Mouse (Mus musculus): Measurements from ENCODE around the gene Mycl. TPM values are rescaled to one million over a fixed set of nuclear protein-coding genes. Genes with fewer than 3 reads are reported as not detected.

Mycl gene
- polyA plus RNA-seq, 1 experiment, result 0.02 TPM

DNA sequence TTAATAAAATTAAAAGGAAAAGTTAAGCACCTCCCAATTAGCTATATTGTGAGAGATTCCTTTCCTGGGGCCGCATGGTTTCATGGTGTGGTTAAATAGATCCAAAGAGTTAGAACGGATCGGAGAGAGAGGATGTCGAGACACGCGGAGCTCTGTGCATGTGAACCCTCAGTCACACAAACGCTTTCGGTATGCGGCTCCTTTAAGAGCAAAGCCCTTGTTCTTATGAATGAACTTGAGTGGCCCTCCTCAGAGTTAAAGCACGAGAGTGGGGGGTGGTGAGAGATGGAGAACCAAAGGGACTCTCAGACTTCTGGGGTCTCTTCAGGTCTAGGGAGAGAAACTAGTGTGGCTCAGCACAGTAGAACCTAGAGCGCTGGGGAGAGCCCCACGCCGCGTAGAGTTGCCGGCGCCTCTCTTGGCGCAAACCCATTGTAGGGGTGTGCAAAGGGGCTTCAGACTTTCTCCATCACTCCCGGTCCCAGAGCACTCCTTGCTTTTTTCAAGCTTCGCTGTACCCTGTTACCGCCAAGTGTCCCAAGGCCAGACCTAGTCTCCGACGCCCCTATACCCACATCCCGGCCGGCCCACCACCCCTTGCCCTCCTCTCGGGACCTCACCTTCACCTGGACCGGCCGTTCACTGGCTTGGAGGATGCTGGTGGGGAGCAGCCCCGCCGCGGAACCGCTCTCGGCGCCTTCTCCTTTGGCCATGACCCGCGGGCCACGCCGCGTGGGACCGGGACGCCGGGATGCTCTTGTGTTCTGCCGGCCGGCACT is 34.9 kb upstream of the Mycl start:
- TF ChIP-seq GATA1 (IDR thresholded peaks at IDR 0.05; ENCODE audit: low read length) (no peak), TAL1 (IDR thresholded peaks at IDR 0.05; ENCODE audit: low read length) (no peak)
- Histone ChIP-seq H3K9me3 (ENCODE audit: control insufficient read depth, low read length) (no peaks in the 10 kb centered on the region; the same call in 1 of the 2 replicates), H3K4me3 (replicated peaks) (no peak overlapping the region), H3K36me3 (ENCODE audit: control insufficient read depth) (no peaks in the 10 kb centered on the region), H3K4me1 (ENCODE audit: control insufficient read depth) (peaks cover 13% of the 10 kb centered on the region), H3K27me3 (ENCODE audit: control insufficient read depth) (peaks cover 56% of the 10 kb centered on the region)

DNA sequence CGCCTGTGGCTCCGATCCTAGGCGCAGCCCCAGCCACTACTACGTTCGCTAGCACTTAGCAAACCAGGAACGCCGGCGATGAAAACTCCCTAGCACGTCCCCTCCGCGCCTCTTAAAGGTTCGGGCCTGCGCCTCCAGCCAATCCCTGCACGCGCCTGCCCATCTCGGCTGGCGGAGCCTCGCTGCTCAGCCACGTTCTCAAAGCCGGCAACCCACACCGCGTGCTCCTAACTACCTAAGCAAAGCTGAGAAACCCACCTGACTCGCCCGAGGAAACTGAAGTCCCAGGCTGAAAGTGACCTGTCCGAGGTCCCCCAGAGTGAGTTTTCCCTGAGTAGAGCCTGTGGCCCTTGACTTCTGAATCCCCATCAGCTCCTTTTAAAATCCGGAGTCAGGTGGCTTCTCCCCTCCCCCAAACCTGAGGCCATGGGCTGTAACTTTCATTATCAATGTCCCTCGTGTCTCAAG is 34.3 kb upstream of the Mycl start, which contains the start of gene Mfsd2a:
TSS of gene Mfsd2a (minus strand) at position 89 of the 468 bp plus-strand sequence.
- peaks cover 58% of the 10 kb centered on the region for H3K27me3 ChIP-seq (ENCODE audit: control insufficient read depth)
- no peaks in the 10 kb centered on the region; the same call in 1 of the 2 replicates for H3K9me3 ChIP-seq (ENCODE audit: control insufficient read depth, low read length)
- H3K4me3 ChIP-seq (replicated peaks), result no peak within 1 kb of the TSS
- peaks cover 6% of the 10 kb centered on the region; the same call in 1 of the 2 replicates for H3K4me1 ChIP-seq (ENCODE audit: control insufficient read depth)
- H3K36me3 ChIP-seq (ENCODE audit: control insufficient read depth), result no peaks in the 10 kb centered on the region
- TF ChIP-seq TAL1 (IDR thresholded peaks at IDR 0.05; ENCODE audit: low read length) (no peak), GATA1 (IDR thresholded peaks at IDR 0.05; ENCODE audit: low read length) (no peak)

DNA sequence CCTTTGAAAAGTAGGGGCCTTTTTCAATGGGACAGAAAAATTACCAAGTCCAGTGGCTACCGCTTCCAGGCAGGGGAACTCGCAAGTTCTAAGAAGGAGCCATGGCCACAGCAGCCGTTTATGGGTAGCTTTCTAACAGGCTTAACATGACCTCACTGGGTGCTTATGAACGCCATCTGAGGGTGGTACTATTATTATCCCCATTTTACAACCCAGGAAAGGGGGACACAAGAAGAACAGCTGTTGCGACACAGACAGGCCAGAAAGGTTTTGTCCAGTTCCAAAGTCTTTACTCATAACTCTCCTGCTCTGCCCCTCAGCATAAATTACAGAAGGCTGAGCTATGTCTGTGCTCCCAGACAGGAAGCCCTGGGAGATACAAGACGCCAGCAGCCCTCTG is 33.9 kb upstream of the Mycl start:
- no peak for TF ChIP-seq GATA1 (IDR thresholded peaks at IDR 0.05; ENCODE audit: low read length)
- no peak for TF ChIP-seq TAL1 (IDR thresholded peaks at IDR 0.05; ENCODE audit: low read length)
- Histone ChIP-seq H3K9me3 (ENCODE audit: control insufficient read depth, low read length) (no peaks in the 10 kb centered on the region; the same call in 1 of the 2 replicates), H3K4me3 (replicated peaks) (no peak overlapping the region), H3K36me3 (ENCODE audit: control insufficient read depth) (no peaks in the 10 kb centered on the region), H3K27me3 (ENCODE audit: control insufficient read depth) (peaks cover 61% of the 10 kb centered on the region), H3K4me1 (ENCODE audit: control insufficient read depth) (peaks cover 5% of the 10 kb centered on the region; the same call in 1 of the 2 replicates)

DNA sequence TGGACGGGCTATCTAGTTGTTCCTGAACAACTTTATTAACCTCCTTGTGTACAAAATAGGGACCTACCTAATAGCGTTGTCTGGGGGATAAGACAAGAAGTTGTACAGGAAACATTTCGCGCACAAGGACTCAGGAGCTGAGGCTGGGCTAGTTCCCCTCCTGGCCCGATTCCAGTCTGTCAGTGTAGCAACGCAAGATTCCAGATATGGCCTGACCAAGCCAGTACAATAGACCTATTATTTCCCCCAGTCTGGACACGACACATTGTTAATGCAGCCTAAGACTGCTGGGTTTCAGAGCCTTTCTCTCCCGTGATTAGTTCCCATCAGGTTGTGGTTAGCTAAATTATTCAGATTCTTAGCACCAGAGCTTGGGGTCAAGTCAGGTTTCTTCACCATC is 32.7 kb upstream of the Mycl start:
- no peak for TF ChIP-seq GATA1 (IDR thresholded peaks at IDR 0.05; ENCODE audit: low read length)
- no peak for TF ChIP-seq TAL1 (IDR thresholded peaks at IDR 0.05; ENCODE audit: low read length)
- no peak overlapping the region for H3K4me3 ChIP-seq (replicated peaks)
- H3K4me1 ChIP-seq (ENCODE audit: control insufficient read depth), result peaks cover 5% of the 10 kb centered on the region; the same call in 1 of the 2 replicates
- H3K9me3 ChIP-seq (ENCODE audit: control insufficient read depth, low read length), result no peaks in the 10 kb centered on the region; the same call in 1 of the 2 replicates
- peaks cover 62% of the 10 kb centered on the region for H3K27me3 ChIP-seq (ENCODE audit: control insufficient read depth)
- no peaks in the 10 kb centered on the region for H3K36me3 ChIP-seq (ENCODE audit: control insufficient read depth)

DNA sequence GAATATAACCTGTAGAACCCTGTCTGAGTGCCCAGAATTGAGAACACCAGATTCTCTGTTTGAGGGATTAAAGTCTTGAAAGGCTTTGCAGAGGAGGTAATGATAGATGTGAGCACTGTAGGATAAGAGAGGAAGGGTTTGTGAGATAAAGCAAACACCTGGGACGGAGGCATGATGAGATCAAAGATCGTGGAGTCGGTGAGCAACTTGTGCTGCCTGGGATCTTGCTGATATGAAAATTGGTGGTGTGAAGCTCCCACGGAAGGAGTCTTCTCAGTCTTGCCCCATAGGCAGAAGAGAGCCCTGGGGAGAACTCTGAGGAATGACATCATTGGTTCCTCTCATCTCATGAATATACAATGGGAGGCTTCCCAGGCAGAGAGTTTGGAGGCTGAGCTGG is 27.3 kb upstream of the Mycl start:
- no peak for TF ChIP-seq GATA1 (IDR thresholded peaks at IDR 0.05; ENCODE audit: low read length)
- no peak for TF ChIP-seq TAL1 (IDR thresholded peaks at IDR 0.05; ENCODE audit: low read length)
- no peaks in the 10 kb centered on the region for H3K36me3 ChIP-seq (ENCODE audit: control insufficient read depth)
- no peaks in the 10 kb centered on the region for H3K9me3 ChIP-seq (ENCODE audit: control insufficient read depth, low read length)
- H3K4me1 ChIP-seq (ENCODE audit: control insufficient read depth), result no peaks in the 10 kb centered on the region
- peaks cover 15% of the 10 kb centered on the region for H3K27me3 ChIP-seq (ENCODE audit: control insufficient read depth)
- no peak overlapping the region for H3K4me3 ChIP-seq (replicated peaks)

DNA sequence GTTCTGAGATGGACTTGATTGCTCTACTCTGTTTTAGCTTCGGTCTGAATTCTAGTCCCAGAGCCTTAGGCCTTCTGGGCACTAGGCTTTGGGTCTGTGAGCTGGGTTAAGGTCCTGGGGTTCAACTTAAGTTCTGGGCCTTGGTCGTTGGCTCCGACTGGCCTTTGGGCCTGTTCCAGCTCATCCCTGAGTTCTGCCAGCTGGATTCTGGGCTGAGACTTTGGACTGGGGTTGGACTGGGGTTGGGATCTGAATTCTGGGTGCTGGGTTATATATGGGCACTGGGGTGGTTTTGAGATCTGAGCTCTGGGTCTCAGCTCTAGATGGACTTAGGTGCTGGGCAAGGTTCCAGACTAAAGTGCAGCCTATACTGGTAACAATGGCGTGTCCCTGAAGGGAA is 24.3 kb upstream of the Mycl start:
- H3K9me3 ChIP-seq (ENCODE audit: control insufficient read depth, low read length), result no peaks in the 10 kb centered on the region
- no peaks in the 10 kb centered on the region for H3K4me1 ChIP-seq (ENCODE audit: control insufficient read depth)
- H3K27me3 ChIP-seq (ENCODE audit: control insufficient read depth), result peaks cover 6% of the 10 kb centered on the region
- TF ChIP-seq TAL1 (IDR thresholded peaks at IDR 0.05; ENCODE audit: low read length) (no peak), GATA1 (IDR thresholded peaks at IDR 0.05; ENCODE audit: low read length) (no peak)
- H3K4me3 ChIP-seq (replicated peaks), result no peak overlapping the region
- no peaks in the 10 kb centered on the region for H3K36me3 ChIP-seq (ENCODE audit: control insufficient read depth)

DNA sequence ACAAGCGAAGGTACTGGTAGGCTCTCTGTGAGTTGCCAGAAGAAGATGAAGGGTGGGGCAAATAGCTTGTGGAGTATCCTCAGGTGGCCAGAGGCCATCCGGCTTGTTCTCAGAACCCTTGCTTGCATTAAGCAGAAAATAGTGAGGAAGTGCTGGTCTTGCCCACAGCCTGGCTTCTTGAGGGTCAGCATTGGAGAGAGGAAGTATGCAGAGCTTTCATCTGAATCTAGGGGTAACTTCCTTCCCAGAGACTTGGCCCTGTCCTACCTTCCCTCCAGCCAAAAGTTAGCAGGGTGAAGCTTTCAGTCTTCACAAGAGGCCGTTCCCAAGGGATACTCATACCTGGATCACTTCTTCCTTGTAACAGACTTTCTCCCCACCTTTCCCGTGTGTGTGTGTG is 23.8 kb upstream of the Mycl start:
- no peak for TF ChIP-seq TAL1 (IDR thresholded peaks at IDR 0.05; ENCODE audit: low read length)
- TF ChIP-seq GATA1 (IDR thresholded peaks at IDR 0.05; ENCODE audit: low read length), result no peak
- H3K36me3 ChIP-seq (ENCODE audit: control insufficient read depth), result no peaks in the 10 kb centered on the region
- H3K9me3 ChIP-seq (ENCODE audit: control insufficient read depth, low read length), result no peaks in the 10 kb centered on the region
- no peaks in the 10 kb centered on the region for H3K4me1 ChIP-seq (ENCODE audit: control insufficient read depth)
- H3K4me3 ChIP-seq (replicated peaks), result no peak overlapping the region
- peaks cover 3% of the 10 kb centered on the region for H3K27me3 ChIP-seq (ENCODE audit: control insufficient read depth)

DNA sequence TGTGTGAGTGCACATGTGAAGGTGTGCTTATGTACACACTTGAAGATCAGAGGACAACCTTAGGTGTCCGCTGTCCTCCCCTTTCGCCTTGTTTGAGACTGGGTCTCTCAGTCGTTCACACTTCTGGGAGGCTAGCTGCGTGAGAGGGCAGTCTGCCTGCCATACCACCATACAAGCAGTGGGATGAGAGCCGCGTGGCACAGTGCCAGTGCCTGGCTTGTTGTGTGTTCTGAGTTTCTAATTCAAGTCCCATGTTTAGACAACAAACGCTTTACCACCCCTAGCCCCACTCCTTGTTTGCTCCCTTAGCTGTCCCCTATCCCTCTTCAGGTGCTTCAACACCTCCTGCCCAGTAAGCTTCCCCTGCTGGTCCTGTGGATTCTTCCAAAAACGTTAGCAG is 23.4 kb upstream of the Mycl start:
- no peaks in the 10 kb centered on the region for H3K36me3 ChIP-seq (ENCODE audit: control insufficient read depth)

DNA sequence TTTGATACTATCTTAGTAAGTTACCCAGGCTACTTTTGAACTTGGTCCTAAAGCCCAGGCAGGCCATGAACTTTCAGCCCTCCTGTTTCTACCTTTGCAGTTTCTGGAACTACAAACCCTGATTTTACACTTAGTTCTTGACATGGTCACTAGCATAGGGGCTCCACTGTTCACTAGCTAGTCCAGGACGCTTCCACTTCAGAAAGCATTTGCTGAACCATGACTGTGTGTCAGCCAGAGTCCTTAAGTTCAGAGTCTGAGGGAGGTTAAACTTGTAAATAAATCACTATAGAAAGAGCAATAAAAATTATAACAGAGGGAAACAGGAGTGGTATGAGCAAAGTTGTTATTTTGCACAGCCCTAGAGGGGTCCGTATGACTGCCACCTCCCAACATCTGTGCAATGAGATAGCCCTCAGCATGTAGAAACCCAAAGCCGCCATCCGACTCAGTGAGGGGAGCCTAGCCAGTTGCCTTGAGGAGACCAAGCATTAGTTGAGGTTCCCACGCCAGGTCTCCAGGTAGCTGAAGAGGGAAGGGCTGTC is 20.4 kb upstream of the Mycl start:
- Histone ChIP-seq H3K9me3 (ENCODE audit: control insufficient read depth, low read length) (no peaks in the 10 kb centered on the region), H3K27me3 (ENCODE audit: control insufficient read depth) (peaks cover 2% of the 10 kb centered on the region; the same call in 1 of the 2 replicates), H3K4me3 (replicated peaks) (no peak overlapping the region), H3K4me1 (ENCODE audit: control insufficient read depth) (no peaks in the 10 kb centered on the region), H3K36me3 (ENCODE audit: control insufficient read depth) (no peaks in the 10 kb centered on the region)
- TF ChIP-seq GATA1 (IDR thresholded peaks at IDR 0.05; ENCODE audit: low read length), result no peak
- TF ChIP-seq TAL1 (IDR thresholded peaks at IDR 0.05; ENCODE audit: low read length), result no peak

More for the DNA sequence above, 23.4 kb upstream of the Mycl start:
- Histone ChIP-seq H3K4me1 (ENCODE audit: control insufficient read depth) (no peaks in the 10 kb centered on the region), H3K27me3 (ENCODE audit: control insufficient read depth) (peaks cover 2% of the 10 kb centered on the region; the same call in 1 of the 2 replicates), H3K4me3 (replicated peaks) (no peak overlapping the region), H3K9me3 (ENCODE audit: control insufficient read depth, low read length) (no peaks in the 10 kb centered on the region)
- no peak for TF ChIP-seq TAL1 (IDR thresholded peaks at IDR 0.05; ENCODE audit: low read length)
- TF ChIP-seq GATA1 (IDR thresholded peaks at IDR 0.05; ENCODE audit: low read length), result no peak
